Mouse (Mus musculus) hindbrain, embryonic 10.5 days (tissue): ENCODE data around the gene Piga. TPM values are rescaled to one million over a fixed set of nuclear protein-coding genes. Genes with fewer than 3 reads are reported as not detected.

Experiments
- DNase-seq: peaks from one replicate; pipeline ENCODE4 v3.0.0-alpha.2; 2017; ENCODE audit warnings: low spot score
- H3K27ac ChIP-seq: fragments of 300-500 bp; sonication (generic); 2 replicates; pipeline ENCODE4 v1.5.1; 2016; ENCODE audit warnings: mild to moderate bottlenecking, moderate library complexity
- H3K27me3 ChIP-seq: fragments of 300-500 bp; sonication (generic); 2 replicates; pipeline ENCODE4 v1.6.1; 2016; ENCODE audit warnings: mild to moderate bottlenecking; ENCODE audit not compliant: poor library complexity, insufficient read depth, severe bottlenecking
- H3K36me3 ChIP-seq: fragments of 300-500 bp; sonication (generic); 2 replicates; pipeline ENCODE4 v1.6.1; 2016; ENCODE audit warnings: mild to moderate bottlenecking, moderate library complexity
- H3K4me1 ChIP-seq: fragments of 300-500 bp; sonication (generic); replicated peaks from 2 replicates; pipeline ENCODE4 v1.6.1; 2016; ENCODE audit warnings: mild to moderate bottlenecking
- H3K4me3 ChIP-seq: fragments of 300-500 bp; sonication (generic); 2 replicates; pipeline ENCODE4 v1.5.1; 2016; ENCODE audit warnings: mild to moderate bottlenecking, moderate library complexity
- H3K9me3 ChIP-seq: fragments of 300-500 bp; sonication (generic); 2 replicates; pipeline ENCODE4 v1.6.1; 2016; ENCODE audit warnings: mild to moderate bottlenecking, moderate library complexity
- WGBS: fragments of 180-500 bp; shearing (Covaris S2); methylation state at CpG from one replicate; pipeline ENCODE4 v1.1.7; 2016; 5-methylcytosine and 5-hydroxymethylcytosine counted together
- polyA plus RNA-seq: library from polyadenylated mRNA; unstranded; fragments of >200 nt; fragmentation: Nextera tagmentation; extraction: Ambion mirVana; gene quantifications from 2 replicates; pipeline ENCODE4 v1.2.1, GENCODE M21; 2016

Gene Piga
- polyA plus RNA-seq, 1 experiment from 2014 or later, result 12.1 TPM

GRCm38 (mm10) chrX:164440703-164441102, 21.1 kb downstream of the Piga start:
- Histone ChIP-seq H3K4me1 (no peaks in the 10 kb centered on the region), H3K27ac (no peak overlapping the region), H3K9me3 (no peaks in the 10 kb centered on the region), H3K36me3 (no peaks in the 10 kb centered on the region), H3K27me3 (peaks cover 31% of the 10 kb centered on the region), H3K4me3 (no peak overlapping the region)
- no peak for DNase-seq
- 85% methylated on average over 3 of the region's 3 CpGs for WGBS

- Histone ChIP-seq H3K4me1 (no peaks in the 10 kb centered on the region), H3K36me3 (no peaks in the 10 kb centered on the region), H3K27me3 (peaks cover 28% of the 10 kb centered on the region), H3K27ac (no peak overlapping the region), H3K9me3 (no peaks in the 10 kb centered on the region), H3K4me3 (no peak overlapping the region)
- 82% methylated on average over 3 of the region's 3 CpGs for WGBS
- no peak for DNase-seq
Measured at GRCm38 (mm10) chrX:164441306-164441705, 21.7 kb downstream of the Piga start.

DNA sequence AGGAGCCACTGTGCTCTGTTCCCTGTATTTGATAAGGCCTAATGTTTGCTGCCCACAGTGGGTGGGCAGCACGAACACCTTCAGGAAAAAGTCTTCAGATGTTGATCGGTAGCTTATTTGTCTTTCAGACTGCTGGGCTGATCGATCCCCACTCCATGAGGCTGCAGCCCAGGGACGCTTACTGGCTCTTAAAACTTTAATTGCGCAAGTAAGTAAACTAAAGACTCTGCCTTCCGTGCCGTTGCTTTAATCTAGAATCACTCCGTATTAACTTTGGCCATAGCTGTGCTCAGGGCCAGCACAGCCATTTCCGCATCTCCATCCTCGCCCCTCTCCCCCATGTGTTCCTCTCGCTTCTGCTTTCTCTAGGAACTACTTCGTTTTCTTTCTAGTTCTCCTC, 26.0 kb downstream of the Piga start:
- no peak overlapping the region for H3K4me3 ChIP-seq
- WGBS, result 90% methylated on average over 12 of the region's 12 CpGs
- no peaks in the 10 kb centered on the region for H3K36me3 ChIP-seq
- no peak for DNase-seq
- no peaks in the 10 kb centered on the region for H3K4me1 ChIP-seq
- no peaks in the 10 kb centered on the region for H3K9me3 ChIP-seq
- H3K27ac ChIP-seq, result no peak overlapping the region
- peaks cover 18% of the 10 kb centered on the region; the same call in 1 of the 2 replicates for H3K27me3 ChIP-seq

GRCm38 (mm10) chrX:164446106-164446551, 26.5 kb downstream of the Piga start:
- 84% methylated on average over 10 of the region's 10 CpGs for WGBS
- no peak for DNase-seq
- Histone ChIP-seq H3K27me3 (peaks cover 17% of the 10 kb centered on the region; the same call in 1 of the 2 replicates), H3K36me3 (no peaks in the 10 kb centered on the region), H3K27ac (no peak overlapping the region), H3K4me3 (no peak overlapping the region), H3K9me3 (no peaks in the 10 kb centered on the region), H3K4me1 (no peaks in the 10 kb centered on the region)

DNA sequence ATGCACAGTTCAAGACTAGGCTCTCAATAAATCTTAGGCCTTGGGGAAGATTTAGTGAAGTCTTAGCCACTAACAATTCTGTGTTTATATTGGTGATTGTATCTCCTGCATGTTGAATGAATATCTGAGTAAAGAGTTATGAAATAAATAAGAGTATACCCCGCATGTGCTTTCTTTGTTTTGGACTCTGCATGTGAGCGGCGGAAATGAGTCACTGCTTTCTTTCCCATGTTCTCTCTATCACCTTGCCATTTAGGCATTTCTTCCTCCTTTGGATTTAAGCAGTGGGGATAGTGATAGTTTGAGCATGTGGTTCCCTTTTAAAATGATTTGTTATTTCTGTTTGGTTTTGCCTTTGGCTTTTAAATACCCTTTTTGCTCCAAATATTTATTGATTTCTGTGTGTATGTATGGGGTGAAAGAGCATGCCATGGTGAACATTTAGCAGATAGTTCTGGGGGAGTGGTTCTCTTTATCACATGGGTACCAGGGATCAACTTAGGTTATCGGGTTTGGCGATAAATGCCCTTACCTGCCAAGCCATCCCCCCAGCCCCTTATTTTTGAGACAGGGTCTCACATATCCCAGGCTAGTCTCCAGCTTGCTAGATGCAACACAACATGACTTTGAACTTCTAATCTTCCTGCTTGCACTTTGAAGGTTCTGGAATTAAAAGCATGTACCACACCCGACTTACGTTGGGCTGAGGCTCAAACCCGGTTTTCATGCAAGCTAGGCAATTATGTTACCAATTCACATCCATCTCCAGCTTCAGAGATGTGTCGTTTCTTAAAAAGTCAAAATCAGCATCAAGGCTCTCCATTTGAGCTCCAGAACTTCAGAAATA, 27.5 kb downstream of the Piga start:
- Histone ChIP-seq H3K4me1 (no peaks in the 10 kb centered on the region), H3K36me3 (no peaks in the 10 kb centered on the region), H3K9me3 (no peaks in the 10 kb centered on the region), H3K27me3 (peaks cover 7% of the 10 kb centered on the region; the same call in 1 of the 2 replicates), H3K27ac (no peak overlapping the region), H3K4me3 (no peak overlapping the region)
- DNase-seq, result no peak
- 89% methylated on average over 9 of the region's 9 CpGs for whole genome bisulfite sequencing

DNA sequence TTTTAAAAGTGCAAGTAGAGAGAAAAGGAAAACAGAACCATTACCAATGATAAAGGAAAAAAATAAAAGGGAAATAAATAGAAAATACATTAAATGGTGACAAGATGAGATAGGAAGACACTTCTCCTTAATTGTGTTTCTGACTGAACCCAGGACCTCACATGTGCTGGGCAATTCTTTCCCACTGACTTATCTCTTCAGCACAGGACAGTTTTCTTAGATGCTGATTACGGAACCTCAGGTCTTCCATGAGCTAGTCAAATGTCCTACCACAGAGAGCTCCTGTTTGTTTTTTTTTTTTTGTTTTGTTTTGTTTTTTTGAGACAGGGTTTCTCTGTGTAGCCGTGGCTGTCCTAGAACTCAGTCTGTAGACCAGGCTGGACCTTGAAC, 28.1 kb downstream of the Piga start:
- H3K36me3 ChIP-seq, result no peaks in the 10 kb centered on the region
- no peak overlapping the region for H3K27ac ChIP-seq
- no peaks in the 10 kb centered on the region for H3K9me3 ChIP-seq
- no peak overlapping the region for H3K4me3 ChIP-seq
- H3K4me1 ChIP-seq, result no peaks in the 10 kb centered on the region
- peaks cover 4% of the 10 kb centered on the region; the same call in 1 of the 2 replicates for H3K27me3 ChIP-seq
- no peak for DNase-seq
- 89% methylated on average over 2 of the region's 2 CpGs for WGBS

GRCm38 (mm10) chrX:164449201-164449600, 29.6 kb downstream of the Piga start:
- 45% methylated on average over 3 of the region's 3 CpGs for WGBS
- Histone ChIP-seq H3K4me3 (no peak overlapping the region), H3K9me3 (no peaks in the 10 kb centered on the region), H3K27ac (no peak overlapping the region), H3K27me3 (no peaks in the 10 kb centered on the region; the same call in 1 of the 2 replicates), H3K4me1 (no peaks in the 10 kb centered on the region), H3K36me3 (no peaks in the 10 kb centered on the region)
- no peak for DNase-seq

- 78% methylated on average over 6 of the region's 6 CpGs for WGBS
- no peaks in the 10 kb centered on the region for H3K9me3 ChIP-seq
- DNase-seq, result no peak
- no peaks in the 10 kb centered on the region for H3K4me1 ChIP-seq
- no peaks in the 10 kb centered on the region for H3K36me3 ChIP-seq
- no peaks in the 10 kb centered on the region for H3K27me3 ChIP-seq
- no peak overlapping the region for H3K27ac ChIP-seq
- no peak overlapping the region for H3K4me3 ChIP-seq
Measured at GRCm38 (mm10) chrX:164459205-164459878, 39.8 kb downstream of the Piga start.

Other genes with a start within 250 kb of the Piga start
- gene Bmx, start 161.6 kb upstream of the Piga start, polyA plus RNA-seq, result 0.37 TPM in 2 replicates
- gene Pir, start 150.4 kb upstream of the Piga start, polyA plus RNA-seq, result 8.2 and 9.0 TPM in 2 replicates
- gene Vegfd, start 46.4 kb upstream of the Piga start, polyA plus RNA-seq, result 1.2 and 2.4 TPM in 2 replicates
- not detected in 2 replicates for gene Asb11, start 17.2 kb downstream of the Piga start, polyA plus RNA-seq
- 0.42 and 0.54 TPM in 2 replicates for gene Asb9, start 86.5 kb downstream of the Piga start, polyA plus RNA-seq